Mouse (Mus musculus) hindbrain, embryonic 10.5 days (tissue): ENCODE measurements at regions not wholly inside any gene's neighbourhood (a gene's known extent, or its start where the extent isn't known, plus 50 kb on each side); places are given as distances from the start of the nearest gene placed in this dataset.

Source experiments
- DNase-seq: peaks from one replicate; pipeline ENCODE4 v3.0.0-alpha.2; 2017; ENCODE audit warnings: low spot score
- H3K27ac ChIP-seq: fragments of 300-500 bp; sonication (generic); 2 replicates; pipeline ENCODE4 v1.5.1; 2016; ENCODE audit warnings: mild to moderate bottlenecking, moderate library complexity
- H3K27me3 ChIP-seq: fragments of 300-500 bp; sonication (generic); 2 replicates; pipeline ENCODE4 v1.6.1; 2016; ENCODE audit warnings: mild to moderate bottlenecking; ENCODE audit not compliant: poor library complexity, insufficient read depth, severe bottlenecking
- H3K36me3 ChIP-seq: fragments of 300-500 bp; sonication (generic); 2 replicates; pipeline ENCODE4 v1.6.1; 2016; ENCODE audit warnings: mild to moderate bottlenecking, moderate library complexity
- H3K4me1 ChIP-seq: fragments of 300-500 bp; sonication (generic); replicated peaks from 2 replicates; pipeline ENCODE4 v1.6.1; 2016; ENCODE audit warnings: mild to moderate bottlenecking
- H3K4me3 ChIP-seq: fragments of 300-500 bp; sonication (generic); 2 replicates; pipeline ENCODE4 v1.5.1; 2016; ENCODE audit warnings: mild to moderate bottlenecking, moderate library complexity
- H3K9me3 ChIP-seq: fragments of 300-500 bp; sonication (generic); 2 replicates; pipeline ENCODE4 v1.6.1; 2016; ENCODE audit warnings: mild to moderate bottlenecking, moderate library complexity
- WGBS: fragments of 180-500 bp; shearing (Covaris S2); methylation state at CpG from one replicate; pipeline ENCODE4 v1.1.7; 2016; 5-methylcytosine and 5-hydroxymethylcytosine counted together

GRCm38 (mm10) chr6:51641965-51642364, 118.3 kb downstream of the Snx10 start:
- Histone ChIP-seq H3K27ac (no peak overlapping the region), H3K4me3 (no peak overlapping the region), H3K4me1 (peaks cover 8% of the 10 kb centered on the region; the same call in 1 of the 2 replicates), H3K9me3 (no peaks in the 10 kb centered on the region), H3K36me3 (no peaks in the 10 kb centered on the region), H3K27me3 (no peaks in the 10 kb centered on the region)
- no peak for DNase-seq
- 90% methylated on average over 5 of the region's 5 CpGs for WGBS

DNA sequence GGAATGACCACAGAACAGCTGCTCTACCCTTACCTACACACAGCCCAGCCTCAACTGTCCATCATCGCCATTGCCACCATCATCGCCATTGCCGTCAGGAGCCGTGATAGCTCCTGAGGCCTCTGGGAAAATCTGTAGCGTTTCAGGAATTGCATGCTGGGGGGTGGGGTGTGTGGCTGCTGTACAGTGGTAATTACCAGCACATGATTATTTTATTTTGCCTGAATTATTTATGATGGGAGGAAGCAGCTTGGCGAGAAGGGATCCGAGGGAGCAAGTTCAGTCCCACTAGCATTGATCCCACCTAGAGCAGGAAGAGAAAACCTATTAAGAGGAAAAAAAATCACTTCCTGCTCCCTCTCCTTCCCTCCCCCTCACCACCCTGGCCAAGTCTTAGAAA, 125.1 kb downstream of the Snx10 start:
- no peak for DNase-seq
- Histone ChIP-seq H3K9me3 (no peaks in the 10 kb centered on the region), H3K4me3 (no peak overlapping the region), H3K36me3 (no peaks in the 10 kb centered on the region), H3K4me1 (no peaks in the 10 kb centered on the region), H3K27me3 (no peaks in the 10 kb centered on the region), H3K27ac (no peak overlapping the region)
- 83% methylated on average over 7 of the region's 7 CpGs for WGBS

DNA sequence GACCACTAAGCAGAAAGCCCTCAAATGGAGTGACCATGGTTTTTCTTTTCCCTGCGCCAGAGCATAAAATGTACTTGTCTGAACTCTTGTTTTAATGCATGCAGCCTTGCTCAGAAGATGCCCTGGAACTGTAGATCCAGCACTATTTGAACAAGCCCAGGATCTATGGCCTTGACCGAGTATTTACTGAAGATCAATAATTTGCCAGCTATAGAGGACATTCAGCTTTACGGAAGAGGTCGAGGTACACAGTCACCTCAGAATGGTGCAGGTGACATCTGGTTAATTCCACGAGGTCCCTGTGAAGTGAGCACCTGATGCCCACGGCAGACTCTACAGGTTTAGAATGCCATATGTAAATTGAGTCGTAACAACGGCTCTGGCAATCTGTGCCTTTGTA, 130.1 kb downstream of the Snx10 start:
- Histone ChIP-seq H3K9me3 (no peaks in the 10 kb centered on the region), H3K27me3 (no peaks in the 10 kb centered on the region), H3K4me3 (no peak overlapping the region), H3K4me1 (peaks cover 34% of the 10 kb centered on the region), H3K27ac (no peak overlapping the region), H3K36me3 (no peaks in the 10 kb centered on the region)
- DNase-seq = no peak
- 92% methylated on average over 8 of the region's 8 CpGs for WGBS

DNA sequence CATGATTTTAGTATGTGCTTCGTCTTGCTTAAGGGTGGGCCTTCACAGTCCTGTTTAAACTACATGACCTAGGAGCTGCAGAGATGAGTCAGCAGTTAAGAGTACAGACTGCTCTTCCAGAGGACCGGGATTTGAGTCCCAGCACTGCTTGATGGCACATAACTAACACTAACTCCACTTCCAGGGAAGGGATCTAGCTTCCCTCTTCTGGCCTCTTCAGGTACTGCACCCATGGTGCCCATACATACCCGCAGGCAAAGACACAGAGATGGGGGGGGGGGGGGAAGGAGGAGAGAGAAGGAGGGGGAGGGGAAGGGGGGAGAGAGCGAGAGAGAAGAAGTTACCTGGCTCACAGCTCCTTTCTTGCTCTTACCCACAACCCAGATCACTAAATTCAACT, 131.3 kb downstream of the Snx10 start:
- no peak for DNase-seq
- H3K27ac ChIP-seq = peak overlapping the region; percentile 88
- H3K9me3 ChIP-seq = no peaks in the 10 kb centered on the region
- H3K27me3 ChIP-seq = no peaks in the 10 kb centered on the region
- peaks cover 41% of the 10 kb centered on the region for H3K4me1 ChIP-seq
- H3K4me3 ChIP-seq = no peak overlapping the region
- H3K36me3 ChIP-seq = no peaks in the 10 kb centered on the region
- 84% methylated on average over 4 of the region's 4 CpGs for WGBS

- H3K4me3 ChIP-seq = no peak overlapping the region
- 78% methylated on average over 7 of the region's 7 CpGs for WGBS
- H3K4me1 ChIP-seq = peaks cover 41% of the 10 kb centered on the region
- no peaks in the 10 kb centered on the region for H3K27me3 ChIP-seq
- no peak for DNase-seq
- no peaks in the 10 kb centered on the region for H3K36me3 ChIP-seq
- no peaks in the 10 kb centered on the region for H3K9me3 ChIP-seq
- peak overlapping the region; percentile 88 for H3K27ac ChIP-seq
These were observed 132.4 kb downstream of the Snx10 start for GRCm38 (mm10) chr6:51656078-51656477.

GRCm38 (mm10) chr6:51656883-51657640, 133.4 kb downstream of the Snx10 start:
- DNase-seq = peak; percentile 77
- Histone ChIP-seq H3K4me3 (no peak overlapping the region), H3K36me3 (no peaks in the 10 kb centered on the region), H3K9me3 (no peaks in the 10 kb centered on the region), H3K4me1 (peaks cover 41% of the 10 kb centered on the region), H3K27ac (peak overlapping the region; percentile 88), H3K27me3 (no peaks in the 10 kb centered on the region)
- 36% methylated on average over 12 of the region's 12 CpGs for WGBS

DNA sequence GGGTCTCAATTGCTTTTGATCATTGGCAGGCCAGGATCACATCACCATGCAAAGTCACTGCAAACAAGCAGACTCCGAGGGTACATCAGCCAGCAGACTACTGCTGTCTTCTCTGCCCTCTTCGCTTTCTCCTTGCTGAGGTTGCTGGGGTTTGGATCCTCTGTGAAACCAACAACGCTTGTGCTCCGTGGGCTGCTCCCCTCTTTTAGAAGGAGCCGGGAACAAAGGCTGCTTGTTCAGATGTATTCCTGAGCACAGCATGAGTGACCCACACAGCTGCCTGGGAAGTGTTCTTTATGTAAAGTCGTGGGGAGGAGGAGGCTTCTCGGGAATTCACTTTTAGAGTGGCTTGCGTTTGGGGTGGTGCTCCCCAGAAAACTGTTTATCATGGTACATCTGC, 134.7 kb downstream of the Snx10 start:
- Histone ChIP-seq H3K27me3 (no peaks in the 10 kb centered on the region), H3K9me3 (0 out of 2 replicates have a peak, but pooled peaks cover 3% of the 10 kb centered on the region), H3K4me3 (no peak overlapping the region), H3K4me1 (peaks cover 41% of the 10 kb centered on the region), H3K36me3 (no peaks in the 10 kb centered on the region), H3K27ac (peak overlapping the region; percentile 88)
- peak; percentile 49 for DNase-seq
- 8% methylated on average over 8 of the region's 8 CpGs for WGBS

GRCm38 (mm10) chr6:51663178-51663577, 139.5 kb downstream of the Snx10 start:
- no peak for DNase-seq
- peaks cover 21% of the 10 kb centered on the region for H3K9me3 ChIP-seq
- no peak overlapping the region for H3K27ac ChIP-seq
- WGBS = 86% methylated on average over 3 of the region's 3 CpGs
- H3K27me3 ChIP-seq = no peaks in the 10 kb centered on the region
- H3K4me1 ChIP-seq = peaks cover 15% of the 10 kb centered on the region
- no peak overlapping the region for H3K4me3 ChIP-seq
- H3K36me3 ChIP-seq = peaks cover 5% of the 10 kb centered on the region; the same call in 1 of the 2 replicates

DNA sequence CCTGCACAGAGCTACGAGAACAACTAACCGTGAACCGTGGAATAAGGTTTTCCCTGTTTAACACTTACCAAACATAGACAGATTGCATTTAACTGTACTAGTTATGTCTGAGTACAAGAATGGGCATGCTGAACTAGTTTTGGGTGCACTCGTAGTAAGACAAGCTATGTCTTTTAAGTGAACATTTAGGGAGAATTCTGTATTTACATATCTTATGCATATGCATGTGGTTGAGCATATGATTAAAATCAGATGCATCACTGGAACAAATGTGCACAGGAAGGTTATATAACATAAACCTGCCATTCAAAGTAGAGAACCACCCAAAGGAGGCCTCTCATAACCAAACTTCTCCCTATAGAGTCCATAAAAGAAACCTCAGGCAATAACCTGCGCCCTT, 140.3 kb downstream of the Snx10 start:
- Histone ChIP-seq H3K4me3 (no peak overlapping the region), H3K4me1 (peaks cover 7% of the 10 kb centered on the region), H3K27me3 (no peaks in the 10 kb centered on the region), H3K9me3 (peaks cover 21% of the 10 kb centered on the region), H3K36me3 (peaks cover 5% of the 10 kb centered on the region; the same call in 1 of the 2 replicates), H3K27ac (no peak overlapping the region)
- DNase-seq = no peak
- 94% methylated on average over 5 of the region's 5 CpGs for WGBS

DNA sequence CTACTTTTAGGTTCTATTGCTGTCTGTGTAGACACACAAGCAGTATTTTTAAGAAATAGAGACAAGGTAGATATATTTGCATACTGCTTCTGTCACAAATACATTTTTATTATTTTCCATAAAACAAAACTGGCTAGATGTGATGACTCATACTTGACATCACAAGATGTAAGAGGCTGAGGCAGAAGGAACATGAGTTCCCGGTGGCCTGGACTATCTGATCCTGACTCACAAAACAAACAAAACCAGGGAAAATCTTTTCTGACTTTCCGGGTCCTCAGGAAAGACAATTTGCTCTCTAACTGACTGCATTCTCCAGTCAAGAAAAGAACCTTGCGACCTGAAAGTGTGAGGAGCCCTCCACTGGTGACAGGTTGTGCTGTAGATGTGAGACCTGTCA, 143.3 kb downstream of the Snx10 start:
- Histone ChIP-seq H3K27ac (no peak overlapping the region), H3K4me1 (peaks cover 3% of the 10 kb centered on the region), H3K36me3 (peaks cover 5% of the 10 kb centered on the region; the same call in 1 of the 2 replicates), H3K27me3 (no peaks in the 10 kb centered on the region), H3K9me3 (peaks cover 21% of the 10 kb centered on the region), H3K4me3 (no peak overlapping the region)
- DNase-seq = no peak
- WGBS = 85% methylated on average over 3 of the region's 3 CpGs

DNA sequence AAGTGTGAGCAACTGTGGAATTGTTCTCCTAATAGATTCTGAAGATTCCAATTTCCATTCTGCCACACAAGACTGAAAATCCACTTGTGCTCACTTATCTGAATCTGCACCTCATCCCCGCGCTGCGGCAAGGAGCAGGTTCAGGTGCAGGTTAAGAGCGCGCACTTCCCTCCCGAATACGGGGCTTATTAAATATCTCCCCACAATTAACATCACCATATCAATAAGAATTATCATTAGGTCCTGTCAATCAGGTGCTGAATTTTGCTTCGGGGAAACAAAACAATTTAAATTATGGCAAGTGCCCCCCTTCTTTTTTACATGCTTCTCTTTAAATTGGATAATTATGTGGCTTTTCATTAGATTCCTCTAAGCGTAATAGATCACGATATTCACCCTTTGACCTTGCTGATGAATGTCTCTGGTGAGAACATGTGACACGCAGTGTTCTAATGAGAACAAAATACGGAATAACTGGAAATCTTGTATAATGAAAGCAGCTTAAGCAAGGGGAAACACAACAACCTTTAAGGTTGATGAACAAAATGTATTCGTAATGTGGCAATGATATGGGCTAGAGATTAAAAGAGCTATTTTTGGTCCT, 151.7 kb downstream of the Snx10 start:
- Histone ChIP-seq H3K4me1 (peaks cover 15% of the 10 kb centered on the region; the same call in 1 of the 2 replicates), H3K27ac (no peak overlapping the region), H3K27me3 (no peaks in the 10 kb centered on the region), H3K36me3 (no peaks in the 10 kb centered on the region), H3K4me3 (no peak overlapping the region), H3K9me3 (no peaks in the 10 kb centered on the region)
- WGBS = 83% methylated on average over 13 of the region's 13 CpGs
- no peak for DNase-seq

DNA sequence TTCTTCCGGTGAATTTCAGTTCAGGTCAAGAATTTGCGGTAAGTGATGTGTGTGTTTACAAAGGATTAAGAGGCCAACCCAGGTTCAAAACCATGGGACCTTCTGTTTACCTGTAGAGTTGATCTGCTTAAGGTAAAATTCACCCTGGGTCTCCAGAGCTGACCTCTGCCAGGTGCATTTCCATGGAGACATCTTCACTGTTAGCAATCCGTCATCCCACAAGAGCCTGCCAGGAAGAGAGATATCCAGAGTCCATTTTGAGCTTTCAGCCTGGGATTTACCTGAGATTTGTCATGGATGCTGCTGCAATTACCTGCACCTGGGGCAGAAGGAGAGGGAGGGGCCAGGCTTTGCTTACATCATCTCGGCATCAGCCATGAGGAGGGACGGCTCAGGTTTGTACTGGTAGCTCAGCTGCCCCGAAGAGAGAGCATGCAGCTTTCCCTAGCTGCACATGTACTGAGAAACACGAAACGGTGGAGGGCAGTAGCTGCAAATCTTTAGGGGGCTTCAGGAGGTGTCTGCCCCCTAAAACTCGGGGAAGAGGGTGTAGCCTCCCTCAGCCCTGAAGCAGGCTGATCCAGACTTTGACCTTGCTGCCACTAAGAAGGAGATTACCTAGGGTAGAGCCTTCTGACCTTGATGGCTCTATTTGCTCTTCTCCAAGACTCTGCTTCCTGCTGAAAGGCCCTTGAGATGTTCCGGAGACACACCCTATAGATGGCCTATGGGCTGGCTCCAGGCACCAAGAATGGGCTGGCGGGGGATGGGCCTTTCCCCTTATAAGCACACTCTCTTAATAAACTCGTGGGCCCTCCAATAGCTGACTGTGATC, 153.7 kb downstream of the Snx10 start:
- H3K27me3 ChIP-seq = no peaks in the 10 kb centered on the region
- H3K36me3 ChIP-seq = no peaks in the 10 kb centered on the region
- no peak overlapping the region for H3K4me3 ChIP-seq
- no peaks in the 10 kb centered on the region for H3K9me3 ChIP-seq
- no peak for DNase-seq
- 83% methylated on average over 12 of the region's 12 CpGs for WGBS
- H3K4me1 ChIP-seq = peaks cover 15% of the 10 kb centered on the region; the same call in 1 of the 2 replicates
- H3K27ac ChIP-seq = no peak overlapping the region

DNA sequence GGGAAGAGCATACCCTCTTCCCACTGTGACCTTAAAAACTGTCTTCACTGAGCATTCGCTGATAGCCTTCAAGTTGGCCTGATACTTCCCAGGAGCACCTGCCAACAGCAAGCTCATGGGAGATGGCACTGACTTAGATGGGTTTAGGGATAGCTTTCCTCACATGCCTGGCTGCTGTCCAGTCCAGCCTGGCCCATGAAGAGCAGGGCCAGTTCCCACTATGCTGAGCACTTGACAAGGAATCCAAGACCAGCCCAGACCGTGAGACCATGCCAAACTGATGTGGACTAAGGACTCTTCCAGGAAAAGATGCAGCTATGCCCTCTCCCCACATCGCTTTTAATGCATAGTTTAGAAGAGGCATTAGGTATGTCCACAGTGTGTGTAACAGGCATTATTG, 155.0 kb downstream of the Snx10 start:
- Histone ChIP-seq H3K9me3 (no peaks in the 10 kb centered on the region), H3K4me1 (peaks cover 15% of the 10 kb centered on the region; the same call in 1 of the 2 replicates), H3K36me3 (no peaks in the 10 kb centered on the region), H3K27me3 (no peaks in the 10 kb centered on the region), H3K4me3 (no peak overlapping the region), H3K27ac (no peak overlapping the region)
- no peak for DNase-seq
- 95% methylated on average over 3 of the region's 3 CpGs for WGBS
